Mouse (Mus musculus) midbrain, embryonic 13.5 days (tissue): ENCODE data around the gene Zfp867. TPM values are rescaled to one million over a fixed set of nuclear protein-coding genes. Genes with fewer than 3 reads are reported as not detected.

Experiments
- ATAC-seq: fragments of 200-750 bp; cut with Nextera tagmentation; 2 replicates; pipeline ENCODE4 v1.8.0; 2017; ENCODE audit warnings: mild to moderate bottlenecking, moderate TSS enrichment, moderate library complexity
- H3K27ac ChIP-seq: fragments of 300-500 bp; sonication (generic); 2 replicates; pipeline ENCODE4 v1.5.1; 2015; ENCODE audit warnings: inconsistent platforms, mild to moderate bottlenecking, moderate library complexity
- H3K27me3 ChIP-seq: fragments of 300-500 bp; sonication (generic); 2 replicates; pipeline ENCODE4 v1.6.1; 2015; ENCODE audit warnings: mild to moderate bottlenecking, inconsistent platforms
- H3K36me3 ChIP-seq: fragments of 300-500 bp; sonication (generic); 2 replicates; pipeline ENCODE4 v1.6.1; 2015; ENCODE audit warnings: mild to moderate bottlenecking, inconsistent platforms
- H3K4me1 ChIP-seq: fragments of 300-500 bp; sonication (generic); replicated peaks from 2 replicates; pipeline ENCODE4 v1.6.1; 2015; ENCODE audit warnings: inconsistent platforms
- H3K4me2 ChIP-seq: fragments of 300-500 bp; sonication (generic); replicated peaks from 2 replicates; pipeline ENCODE4 v1.6.1; 2015; ENCODE audit warnings: moderate library complexity, mild to moderate bottlenecking, inconsistent platforms
- H3K4me3 ChIP-seq: fragments of 300-500 bp; sonication (generic); replicated peaks from 2 replicates; pipeline ENCODE4 v1.5.1; 2015; ENCODE audit warnings: mild to moderate bottlenecking, inconsistent platforms
- H3K9ac ChIP-seq: fragments of 300-500 bp; sonication (generic); replicated peaks from 2 replicates; pipeline ENCODE4 v1.6.1; 2015; ENCODE audit warnings: mild to moderate bottlenecking, inconsistent platforms
- H3K9me3 ChIP-seq: fragments of 300-500 bp; sonication (generic); 2 replicates; pipeline ENCODE4 v1.6.1; 2016; ENCODE audit warnings: mild to moderate bottlenecking, inconsistent platforms
- WGBS: fragments of 180-500 bp; shearing (Covaris S2); methylation state at CpG from one replicate; pipeline ENCODE4 v1.1.7; 2015; 5-methylcytosine and 5-hydroxymethylcytosine counted together
- polyA plus RNA-seq: library from polyadenylated mRNA; unstranded; fragments of >200 nt; fragmentation: Nextera tagmentation; extraction: Ambion mirVana; gene quantifications from 2 replicates; pipeline ENCODE4 v1.2.1, GENCODE M21; 2015

The Zfp867 gene
- 14.7 and 15.0 TPM in 2 replicates for polyA plus RNA-seq

DNA sequence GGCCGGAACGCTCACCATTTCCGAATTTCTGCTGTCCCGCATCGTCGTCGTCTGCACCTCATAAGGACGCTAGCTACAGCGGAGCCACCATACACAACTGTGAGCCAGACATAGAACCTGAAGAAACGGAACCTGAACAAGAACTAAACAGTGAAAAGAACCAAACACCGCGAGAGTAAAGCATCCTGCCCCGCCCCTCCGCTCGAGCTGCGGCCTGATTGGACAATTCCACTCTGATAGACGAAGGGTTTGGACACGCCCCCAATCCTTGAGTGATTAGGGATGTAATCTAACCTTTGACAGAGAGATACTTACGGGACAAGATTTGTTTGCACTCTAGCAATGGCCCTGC lies at the start of gene Zfp867:
Zfp867 (minus strand) TSS at position 149 of the 352 bp plus-strand sequence.
- Histone ChIP-seq H3K9me3 (no peaks in the 10 kb centered on the region), H3K4me1 (peaks cover 9% of the 10 kb centered on the region), H3K9ac (peak within 1 kb of the TSS; percentile 96), H3K27me3 (peaks cover 10% of the 10 kb centered on the region; the same call in 1 of the 2 replicates), H3K4me3 (peak within 1 kb of the TSS; percentile 93), H3K36me3 (no peaks in the 10 kb centered on the region), H3K27ac (peak within 1 kb of the TSS; percentile 82), H3K4me2 (peak within 1 kb of the TSS; percentile 87)
- ATAC-seq = peak; percentile 96
- WGBS = under 1% methylated on average over 19 of the region's 19 CpGs

DNA sequence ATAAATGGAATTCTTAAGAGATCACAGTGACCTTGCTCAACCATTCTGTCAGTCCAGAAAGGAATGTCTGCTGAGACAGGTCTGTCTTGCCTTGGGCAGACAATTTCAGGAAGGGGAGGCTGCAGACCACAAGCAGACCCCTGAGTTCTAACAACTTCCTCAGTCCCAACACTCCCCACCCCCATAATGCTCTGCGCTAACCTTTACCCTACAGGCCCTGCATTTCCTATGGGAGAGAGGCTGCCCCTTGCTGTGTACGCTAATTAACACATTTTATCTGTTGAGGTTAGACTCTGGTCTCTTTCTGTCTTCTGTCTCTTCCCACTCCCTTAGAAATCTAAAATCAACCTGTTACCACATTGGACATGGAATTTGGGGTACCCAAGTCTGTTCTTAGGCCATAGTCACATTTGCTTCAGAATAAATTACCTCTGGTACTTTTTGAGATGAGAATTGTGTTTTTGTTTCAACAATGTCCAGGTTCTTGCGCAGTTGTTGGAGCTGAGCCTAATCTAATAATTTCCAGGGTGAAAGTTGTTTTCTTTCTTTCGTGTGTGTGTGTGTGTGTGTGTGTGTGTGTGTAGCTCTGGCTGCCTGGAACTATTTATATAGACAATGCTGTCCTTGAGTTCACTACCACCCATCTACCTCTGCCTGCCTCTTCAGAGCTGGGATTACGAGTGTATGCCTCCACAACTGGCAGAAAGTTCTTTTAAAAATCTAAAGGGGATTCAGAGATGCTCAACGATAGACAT lies 47.6 kb upstream of the Zfp867 start:
- no peaks in the 10 kb centered on the region for H3K27me3 ChIP-seq
- WGBS = 71% methylated on average over 6 of the region's 6 CpGs
- H3K9me3 ChIP-seq = no peaks in the 10 kb centered on the region
- H3K36me3 ChIP-seq = no peaks in the 10 kb centered on the region
- H3K27ac ChIP-seq = no peak overlapping the region
- no peak overlapping the region for H3K4me3 ChIP-seq
- H3K4me1 ChIP-seq = no peaks in the 10 kb centered on the region
- no peak overlapping the region for H3K9ac ChIP-seq
- ATAC-seq = no peak
- no peak overlapping the region for H3K4me2 ChIP-seq

GRCm38 (mm10) chr11:59518226-59518625 lies 46.0 kb upstream of the Zfp867 start:
- H3K4me2 ChIP-seq = no peak overlapping the region
- no peaks in the 10 kb centered on the region for H3K27me3 ChIP-seq
- H3K36me3 ChIP-seq = no peaks in the 10 kb centered on the region
- H3K9ac ChIP-seq = no peak overlapping the region
- H3K27ac ChIP-seq = no peak overlapping the region
- 75% methylated on average over 10 of the region's 10 CpGs for WGBS
- H3K4me3 ChIP-seq = no peak overlapping the region
- no peak for ATAC-seq
- H3K4me1 ChIP-seq = no peaks in the 10 kb centered on the region
- H3K9me3 ChIP-seq = no peaks in the 10 kb centered on the region

GRCm38 (mm10) chr11:59517441-59517840 lies 45.2 kb upstream of the Zfp867 start:
- no peak overlapping the region for H3K27ac ChIP-seq
- no peak overlapping the region for H3K4me2 ChIP-seq
- H3K36me3 ChIP-seq = no peaks in the 10 kb centered on the region
- ATAC-seq = no peak
- no peak overlapping the region for H3K4me3 ChIP-seq
- no peaks in the 10 kb centered on the region for H3K27me3 ChIP-seq
- H3K9ac ChIP-seq = no peak overlapping the region
- H3K4me1 ChIP-seq = no peaks in the 10 kb centered on the region
- 89% methylated on average over 1 of the region's 1 CpGs for WGBS
- H3K9me3 ChIP-seq = no peaks in the 10 kb centered on the region

- no peak overlapping the region for H3K4me2 ChIP-seq
- WGBS = 69% methylated on average over 3 of the region's 3 CpGs
- H3K27me3 ChIP-seq = no peaks in the 10 kb centered on the region
- ATAC-seq = no peak
- no peak overlapping the region for H3K4me3 ChIP-seq
- peaks cover 12% of the 10 kb centered on the region for H3K36me3 ChIP-seq
- H3K9ac ChIP-seq = no peak overlapping the region
- H3K4me1 ChIP-seq = no peaks in the 10 kb centered on the region
- H3K9me3 ChIP-seq = no peaks in the 10 kb centered on the region
- H3K27ac ChIP-seq = no peak overlapping the region
These were observed 42.5 kb upstream of the Zfp867 start for GRCm38 (mm10) chr11:59514789-59515188.

DNA sequence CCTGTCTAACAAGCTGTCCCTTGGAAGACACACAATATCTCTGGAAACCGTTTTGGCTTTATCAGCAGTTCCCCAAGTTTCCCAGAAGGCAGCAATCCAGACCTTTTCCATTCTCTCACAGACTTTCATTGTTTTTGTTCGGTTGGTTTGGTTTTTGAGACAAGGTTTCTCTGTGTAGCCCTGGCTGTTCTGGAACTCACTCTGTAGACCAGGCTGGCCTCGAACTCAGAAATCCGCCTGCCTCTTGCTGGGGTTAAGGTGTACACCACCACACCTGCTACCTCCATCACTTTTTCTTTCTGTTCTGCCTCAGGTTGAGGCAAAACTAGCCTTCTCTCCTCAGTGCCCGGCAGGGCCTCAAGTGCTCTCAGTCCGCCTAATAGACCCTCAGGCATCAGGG lies 42.1 kb upstream of the Zfp867 start:
- Histone ChIP-seq H3K9me3 (no peaks in the 10 kb centered on the region), H3K27me3 (no peaks in the 10 kb centered on the region), H3K36me3 (peaks cover 12% of the 10 kb centered on the region), H3K9ac (no peak overlapping the region), H3K4me2 (no peak overlapping the region), H3K4me1 (no peaks in the 10 kb centered on the region), H3K27ac (no peak overlapping the region), H3K4me3 (no peak overlapping the region)
- WGBS = 77% methylated on average over 6 of the region's 6 CpGs
- no peak for ATAC-seq

GRCm38 (mm10) chr11:59513556-59513955 lies 41.3 kb upstream of the Zfp867 start:
- no peaks in the 10 kb centered on the region for H3K4me1 ChIP-seq
- H3K4me3 ChIP-seq = no peak overlapping the region
- H3K27ac ChIP-seq = no peak overlapping the region
- H3K4me2 ChIP-seq = no peak overlapping the region
- no peaks in the 10 kb centered on the region for H3K27me3 ChIP-seq
- WGBS = 86% methylated on average over 3 of the region's 3 CpGs
- ATAC-seq = no peak
- H3K36me3 ChIP-seq = peaks cover 12% of the 10 kb centered on the region
- no peaks in the 10 kb centered on the region for H3K9me3 ChIP-seq
- H3K9ac ChIP-seq = no peak overlapping the region

- 89% methylated on average over 10 of the region's 10 CpGs for WGBS
- H3K27me3 ChIP-seq = no peaks in the 10 kb centered on the region
- no peaks in the 10 kb centered on the region for H3K9me3 ChIP-seq
- H3K36me3 ChIP-seq = peaks cover 12% of the 10 kb centered on the region
- no peak overlapping the region for H3K9ac ChIP-seq
- H3K4me2 ChIP-seq = no peak overlapping the region
- H3K4me3 ChIP-seq = no peak overlapping the region
- H3K27ac ChIP-seq = no peak overlapping the region
- peaks cover 4% of the 10 kb centered on the region for H3K4me1 ChIP-seq
- no peak for ATAC-seq
These were observed 40.5 kb upstream of the Zfp867 start for GRCm38 (mm10) chr11:59512733-59513132.

- Histone ChIP-seq H3K36me3 (peaks cover 12% of the 10 kb centered on the region), H3K4me1 (peaks cover 16% of the 10 kb centered on the region), H3K4me2 (no peak overlapping the region), H3K4me3 (no peak overlapping the region), H3K9ac (no peak overlapping the region), H3K27ac (no peak overlapping the region), H3K27me3 (no peaks in the 10 kb centered on the region), H3K9me3 (no peaks in the 10 kb centered on the region)
- no peak for ATAC-seq
- WGBS = 59% methylated on average over 1 of the region's 1 CpGs
These were observed 39.3 kb upstream of the Zfp867 start for GRCm38 (mm10) chr11:59511558-59511957.

DNA sequence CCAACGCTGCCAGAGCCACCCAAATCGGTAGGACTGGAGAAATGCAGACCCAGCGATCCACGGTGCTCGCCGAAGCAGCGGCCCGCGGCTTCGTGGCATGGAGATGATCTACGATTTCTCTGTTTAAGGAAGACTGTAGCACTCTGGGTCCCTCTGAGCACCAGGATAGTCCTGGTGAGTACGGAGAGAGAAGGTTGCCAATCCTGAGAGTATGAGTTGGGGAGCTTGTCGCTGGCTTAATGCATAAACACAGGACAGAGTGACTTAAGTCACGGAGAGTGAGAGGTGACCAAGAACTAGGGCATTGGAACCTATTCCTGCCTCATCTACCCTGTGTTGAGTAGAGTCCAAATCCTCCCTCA lies 34.4 kb upstream of the Zfp867 start:
- peak overlapping the region; percentile 87 for H3K4me2 ChIP-seq
- H3K4me1 ChIP-seq = peaks cover 24% of the 10 kb centered on the region
- no peaks in the 10 kb centered on the region for H3K9me3 ChIP-seq
- peak overlapping the region; percentile 92 for H3K27ac ChIP-seq
- H3K27me3 ChIP-seq = no peaks in the 10 kb centered on the region
- H3K36me3 ChIP-seq = peaks cover 35% of the 10 kb centered on the region
- H3K4me3 ChIP-seq = peak overlapping the region; percentile 84
- peak overlapping the region; percentile 95 for H3K9ac ChIP-seq
- 0% methylated on average over 14 of the region's 14 CpGs for WGBS
- ATAC-seq = peak; percentile 25; the same call in 1 of the 2 replicates

DNA sequence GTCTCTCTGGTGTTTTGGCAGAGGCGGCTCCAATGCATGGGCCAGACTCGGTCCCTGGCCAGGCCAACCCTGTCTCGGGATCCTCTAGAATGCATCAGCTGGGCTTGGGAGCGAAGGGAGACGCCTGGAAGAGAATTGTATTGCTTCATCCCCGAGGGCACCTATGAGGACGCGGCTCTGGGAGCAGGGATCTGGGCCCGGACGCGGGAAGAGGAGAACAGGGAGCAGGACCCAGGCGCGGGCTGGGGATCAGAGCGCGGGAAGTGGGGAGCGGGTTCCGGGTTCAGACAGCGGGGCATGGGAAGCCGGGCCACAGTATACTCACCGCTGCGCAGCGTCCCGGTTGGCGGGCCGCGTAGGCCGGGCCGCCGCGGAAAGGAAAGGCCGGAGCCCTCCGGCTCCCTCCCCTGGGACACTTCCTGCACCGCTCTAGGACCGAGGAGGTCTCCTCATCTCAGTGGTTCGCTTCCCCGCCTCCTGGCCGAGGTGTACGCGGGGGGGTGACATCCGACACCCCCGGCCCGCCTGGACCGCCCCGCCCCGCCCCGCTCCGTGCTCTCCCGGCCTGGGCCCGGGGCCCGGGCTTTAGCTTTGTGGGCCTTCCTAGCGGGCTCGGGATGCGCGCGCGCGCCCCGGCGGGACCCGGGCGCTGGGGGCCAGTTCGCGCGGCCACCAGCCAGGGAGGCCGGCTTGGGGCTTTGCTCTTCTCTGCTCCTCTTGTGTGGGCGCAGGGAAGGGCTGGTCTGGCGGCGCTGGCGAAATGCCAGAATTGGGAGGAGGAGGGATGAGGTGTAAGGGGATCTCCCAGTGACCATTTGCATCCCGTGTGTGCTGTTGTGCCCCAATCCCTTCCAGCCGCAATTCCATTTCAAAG lies 33.8 kb upstream of the Zfp867 start:
- WGBS = under 1% methylated on average over 65 of the region's 71 CpGs
- Histone ChIP-seq H3K27me3 (no peaks in the 10 kb centered on the region), H3K36me3 (peaks cover 36% of the 10 kb centered on the region), H3K4me3 (peak overlapping the region; percentile 84), H3K4me1 (peaks cover 24% of the 10 kb centered on the region), H3K9me3 (no peaks in the 10 kb centered on the region), H3K9ac (peak overlapping the region; percentile 95), H3K27ac (peak overlapping the region; percentile 92), H3K4me2 (peak overlapping the region; percentile 87)
- peak; percentile 92 for ATAC-seq

DNA sequence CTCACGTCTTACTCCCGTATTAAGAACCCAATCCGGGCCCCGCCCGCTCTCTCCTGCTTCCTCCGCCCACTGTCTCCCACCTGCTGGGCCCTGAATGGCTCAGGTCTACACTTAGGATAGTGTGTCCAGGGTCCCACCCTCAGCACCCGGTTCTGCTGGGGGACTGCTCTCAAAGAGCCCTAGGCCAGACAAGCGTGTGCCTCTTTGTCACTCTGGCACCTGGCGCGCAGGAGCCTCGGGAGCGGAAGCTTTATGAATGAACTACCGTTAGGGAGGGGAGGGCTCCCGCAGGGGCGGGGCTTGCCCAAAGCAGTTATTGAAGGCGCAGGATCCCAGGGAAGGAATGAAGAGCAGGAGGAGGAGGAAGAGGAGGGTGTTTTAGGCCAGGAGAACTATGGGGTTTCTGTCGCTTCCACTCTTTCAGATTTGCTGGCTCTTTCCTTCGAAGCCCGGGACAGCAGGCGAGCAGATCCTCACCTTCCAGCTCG lies 33.1 kb upstream of the Zfp867 start:
- peak; percentile 69 for ATAC-seq
- WGBS = under 1% methylated on average over 21 of the region's 21 CpGs
- Histone ChIP-seq H3K4me1 (peaks cover 24% of the 10 kb centered on the region), H3K4me3 (peak overlapping the region; percentile 84), H3K9ac (peak overlapping the region; percentile 95), H3K9me3 (no peaks in the 10 kb centered on the region), H3K36me3 (peaks cover 36% of the 10 kb centered on the region), H3K27me3 (no peaks in the 10 kb centered on the region), H3K4me2 (peak overlapping the region; percentile 87), H3K27ac (peak overlapping the region; percentile 92)
